ENCODE assay signal across 8 mouse cellular contexts in genomic region chr7:79499596-79500570, GRCm38 (mm10). TPM values are rescaled to one million over a fixed set of nuclear protein-coding genes. Genes with fewer than 3 reads are reported as not detected.
DNase-seq lines count a peak whose midpoint lies in the region; ATAC-seq lines count a peak whose summit lies in the region.

No protein-coding gene starts in this region.

- no peak for ATAC-seq in kidney, embryonic 15.5 days (replicated peaks; ENCODE audit: low FRiP score)
- ATAC-seq in hindbrain, embryonic 13.5 days (ENCODE audit: low FRiP score): peak; percentile 63
- ATAC-seq in midbrain, embryonic 13.5 days: peak; percentile 70

- no peaks in the 10 kb centered on the region for H3K9me3 ChIP-seq in kidney, embryonic 15.5 days (replicated peaks)
- H3K9me3 ChIP-seq in hindbrain, embryonic 13.5 days: no peaks in the 10 kb centered on the region
- no peaks in the 10 kb centered on the region for H3K9me3 ChIP-seq in midbrain, embryonic 13.5 days

- no peak for DNase-seq in kidney, postnatal 10 days
- peak; percentile 84 for DNase-seq in cerebellum, adult 9-10 months
- no peak for DNase-seq in T-cell, adult 2 months (ENCODE audit: low spot score)
- no peak for DNase-seq in gastrocnemius, postnatal 25 days
- DNase-seq in kidney, adult 18-20 months: no peak

- H3K36me3 ChIP-seq in kidney, embryonic 15.5 days: no peaks in the 10 kb centered on the region
- H3K36me3 ChIP-seq in hindbrain, embryonic 13.5 days: 0 out of 2 replicates have a peak, but pooled peaks cover 3% of the 10 kb centered on the region
- no peaks in the 10 kb centered on the region for H3K36me3 ChIP-seq in midbrain, embryonic 13.5 days

- peak overlapping the region; percentile 26 for H3K4me3 ChIP-seq in kidney, embryonic 15.5 days (replicated peaks)
- H3K4me3 ChIP-seq in hindbrain, embryonic 13.5 days: peak overlapping the region; percentile 95
- H3K4me3 ChIP-seq in midbrain, embryonic 13.5 days (replicated peaks): peak overlapping the region; percentile 86

- peaks cover 100% of the 10 kb centered on the region for H3K27me3 ChIP-seq in kidney, embryonic 15.5 days
- H3K27me3 ChIP-seq in hindbrain, embryonic 13.5 days: peaks cover 49% of the 10 kb centered on the region
- peaks cover 61% of the 10 kb centered on the region for H3K27me3 ChIP-seq in midbrain, embryonic 13.5 days

- H3K4me2 ChIP-seq in kidney, embryonic 15.5 days: peak overlapping the region; percentile 49
- peak overlapping the region; percentile 96 for H3K4me2 ChIP-seq in hindbrain, embryonic 13.5 days
- peak overlapping the region; percentile 90 for H3K4me2 ChIP-seq in midbrain, embryonic 13.5 days (replicated peaks)

- no peak overlapping the region for H3K9ac ChIP-seq in kidney, embryonic 15.5 days
- peak overlapping the region; percentile 100 for H3K9ac ChIP-seq in hindbrain, embryonic 13.5 days
- peak overlapping the region; percentile 99 for H3K9ac ChIP-seq in midbrain, embryonic 13.5 days (replicated peaks)

- WGBS in kidney, embryonic 15.5 days: under 1% methylated on average over 64 of the region's 72 CpGs
- WGBS in hindbrain, embryonic 13.5 days: under 1% methylated on average over 62 of the region's 72 CpGs
- under 1% methylated on average over 69 of the region's 72 CpGs for WGBS in midbrain, embryonic 13.5 days

- no peak overlapping the region for H3K27ac ChIP-seq in kidney, embryonic 15.5 days
- H3K27ac ChIP-seq in hindbrain, embryonic 13.5 days: peak overlapping the region; percentile 99
- peak overlapping the region; percentile 97 for H3K27ac ChIP-seq in midbrain, embryonic 13.5 days

- peaks cover 24% of the 10 kb centered on the region for H3K4me1 ChIP-seq in kidney, embryonic 15.5 days
- peaks cover 61% of the 10 kb centered on the region for H3K4me1 ChIP-seq in hindbrain, embryonic 13.5 days (replicated peaks)
- peaks cover 74% of the 10 kb centered on the region for H3K4me1 ChIP-seq in midbrain, embryonic 13.5 days (replicated peaks)

RNA-seq across cellular contexts. Expression of gene Polg, which starts 33.7 kb away (rescaled TPM):
- 32.9 and 36.7 TPM in 2 replicates for polyA plus RNA-seq in kidney, embryonic 15.5 days (2015; fragmentation: Nextera tagmentation; extraction: Ambion mirVana)
- polyA plus RNA-seq in hindbrain, embryonic 13.5 days (2015; fragmentation: Nextera tagmentation; extraction: Ambion mirVana): 21.9 and 22.5 TPM in 2 replicates
- 22.0 and 23.8 TPM in 2 replicates for polyA plus RNA-seq in midbrain, embryonic 13.5 days (2015; fragmentation: Nextera tagmentation; extraction: Ambion mirVana)
- total RNA-seq in gastrocnemius, postnatal 25 days (2021): 10 to 100 TPM; 33.8 to 34.3 TPM

Comparison
In these comparisons a context has a peak if more than half of its experiments do, and no peak if none do; other contexts are left out.
1. H3K4me3 ChIP-seq: peak in every context shown above with its lines; median percentile 95 in hindbrain, embryonic 13.5 days; 86 in midbrain, embryonic 13.5 days; 26 in kidney, embryonic 15.5 days.